20 mouse cellular contexts compared by ENCODE assay signal in the genomic region with DNA sequence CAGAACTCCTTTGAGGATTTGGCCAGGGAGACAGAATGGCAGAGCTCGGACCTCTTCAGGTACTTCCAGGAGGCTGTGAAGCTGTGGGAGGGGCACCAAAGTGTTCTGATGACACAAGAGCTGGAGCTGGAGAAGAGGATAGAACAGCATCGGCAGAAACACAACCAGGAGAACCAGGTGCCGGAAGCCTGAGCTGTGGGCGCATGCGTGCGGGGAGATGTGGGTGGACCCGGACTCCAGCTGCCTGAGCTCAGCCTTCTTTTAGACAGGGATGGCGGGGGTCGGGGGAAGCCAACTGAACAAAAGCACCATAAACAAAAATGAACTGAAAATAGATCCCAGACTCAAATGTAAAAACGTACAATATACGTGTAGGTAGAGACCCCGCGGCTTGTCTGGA. TPM values are rescaled to one million over a fixed set of nuclear protein-coding genes. Genes with fewer than 3 reads are reported as not detected.
DNase-seq lines count a peak whose midpoint lies in the region; ATAC-seq and TF ChIP-seq lines count a peak whose summit lies in the region.
"Had no signal": no experiment of that assay in that cellular context is flagged by ENCODE, and none has a peak within 500 bp of the region (broad histone marks: within the 10 kb centered on the region; RNA-seq: fewer than 3 reads in every experiment).

No protein-coding gene starts in this region.

- no peaks in the 10 kb centered on the region for H3K27me3 ChIP-seq in hindbrain, embryonic 12.5 days
- H3K27me3 ChIP-seq: kidney, embryonic 15.5 days; limb, embryonic 15.5 days; liver, embryonic 15.5 days; midbrain, embryonic 12.5 days; neural tube, embryonic 13.5 days had no signal

- H3K4me3 ChIP-seq in left cerebral cortex, adult 2 months = no peak overlapping the region
- H3K4me3 ChIP-seq in hindbrain, embryonic 12.5 days = no peak overlapping the region
- H3K4me3 ChIP-seq: kidney, embryonic 15.5 days; limb, embryonic 15.5 days; liver, embryonic 15.5 days; midbrain, embryonic 12.5 days; neural tube, embryonic 13.5 days had no signal

- ATAC-seq in frontal cortex, adult (ENCODE audit: low TSS enrichment) = peak; percentile 73; the same call in 1 of the 2 replicates
- ATAC-seq in monocyte, adult 5-6 weeks (replicated peaks; ENCODE audit: insufficient number of reproducible peaks, low FRiP score, low TSS enrichment, poor library complexity, severe bottlenecking) = no peak
- ATAC-seq in hindbrain, embryonic 12.5 days (ENCODE audit: low FRiP score) = no peak

- H3K4me2 ChIP-seq in hindbrain, embryonic 12.5 days (replicated peaks) = no peak overlapping the region
- H3K4me2 ChIP-seq: kidney, embryonic 15.5 days; limb, embryonic 15.5 days; liver, embryonic 15.5 days; midbrain, embryonic 12.5 days; neural tube, embryonic 13.5 days had no signal

- intact Hi-C loops in left cerebral cortex, postnatal 4 days (cut with DNase I) = no loop called here
- intact Hi-C loops in left cerebral cortex, adult 2 months (cut with DNase I) = no loop called here

- H3K36me3 ChIP-seq in hindbrain, embryonic 12.5 days = no peaks in the 10 kb centered on the region
- H3K36me3 ChIP-seq: kidney, embryonic 15.5 days; limb, embryonic 15.5 days; liver, embryonic 15.5 days; midbrain, embryonic 12.5 days; neural tube, embryonic 13.5 days had no signal

- DNase-seq in frontal cortex, postnatal 10 days (ENCODE audit: low spot score in 2 of 2) = no peak
- DNase-seq in left cerebral cortex, adult 18-20 months (ENCODE audit: low spot score in 2 of 2) = peak; percentile 47 to 70
- DNase-seq in left cerebral cortex, postnatal 4 days = no peak
- peak; percentile 42 to 53 for DNase-seq in left cerebral cortex, adult 2 months (ENCODE audit: extremely low spot score in 1 of 2, low spot score in 2 of 2)
- DNase-seq in right cerebral cortex, postnatal 25 days = peak; percentile 47
- DNase-seq: adrenal gland, adult 2 months; cerebellum, adult 8-10 months; gastrocnemius, postnatal 14 days; heart, postnatal 10 days; thymus, adult 18-20 months had no signal

- no peak overlapping the region for H3K9ac ChIP-seq in hindbrain, embryonic 12.5 days
- H3K9ac ChIP-seq: kidney, embryonic 15.5 days; limb, embryonic 15.5 days; liver, embryonic 15.5 days; midbrain, embryonic 12.5 days; neural tube, embryonic 13.5 days had no signal

- TF ChIP-seq CTCF in left cerebral cortex, adult 2 months (IDR thresholded peaks at IDR 0.05) = no peak

- no peak overlapping the region for H3K27ac ChIP-seq in left cerebral cortex, adult 2 months
- no peak overlapping the region for H3K27ac ChIP-seq in hindbrain, embryonic 12.5 days
- H3K27ac ChIP-seq: kidney, embryonic 15.5 days; limb, embryonic 15.5 days; liver, embryonic 15.5 days; midbrain, embryonic 12.5 days; neural tube, embryonic 13.5 days had no signal

- 92% methylated on average over 13 of the region's 13 CpGs for WGBS in hindbrain, embryonic 12.5 days

- no peaks in the 10 kb centered on the region for H3K9me3 ChIP-seq in hindbrain, embryonic 12.5 days (replicated peaks)
- H3K9me3 ChIP-seq: kidney, embryonic 15.5 days; limb, embryonic 15.5 days; liver, embryonic 15.5 days; midbrain, embryonic 12.5 days; neural tube, embryonic 13.5 days had no signal

- no peaks in the 10 kb centered on the region for H3K4me1 ChIP-seq in hindbrain, embryonic 12.5 days
- H3K4me1 ChIP-seq: kidney, embryonic 15.5 days; limb, embryonic 15.5 days; liver, embryonic 15.5 days; midbrain, embryonic 12.5 days; neural tube, embryonic 13.5 days had no signal

RNA-seq across cellular contexts. Expression of a gene that starts 19.2 kb away (rescaled TPM):
- under 1 TPM in 1 of 2 experiments, not detected in 1; 0.07 TPM for total RNA-seq in left cerebral cortex, adult 18-20 months (2021)
- total RNA-seq in left cerebral cortex, postnatal 4 days (2021) = under 1 TPM; 0.28 to 0.79 TPM
- under 1 TPM in 1 of 2 experiments, not detected in 1; 0.09 TPM for total RNA-seq in left cerebral cortex, adult 2 months (2021)
- 0.10 to 0.21 TPM in 2 of 3 replicates, not detected in the other for total RNA-seq in monocyte, adult 5-6 weeks (2017)
- 0.31 and 1.2 TPM in 2 replicates for polyA plus RNA-seq in hindbrain, embryonic 12.5 days (2016; fragmentation: Nextera tagmentation; extraction: Ambion mirVana)
- total RNA-seq: heart, postnatal 10 days had no signal
- polyA plus RNA-seq: adrenal gland, adult 2 months; large intestine, adult 2 months; midbrain, embryonic 12.5 days; spleen, adult 2 months had no signal

RNA-seq across cellular contexts. Expression of a gene that starts 55.9 kb away (rescaled TPM):
- 10 to 100 TPM; 33.6 to 34.1 TPM for total RNA-seq in left cerebral cortex, adult 18-20 months (2021)
- 10 to 100 TPM; 26.1 to 29.2 TPM for total RNA-seq in left cerebral cortex, postnatal 4 days (2021)
- 10 to 100 TPM; 26.5 to 31.5 TPM for total RNA-seq in left cerebral cortex, adult 2 months (2021)
- 34.6 to 58.1 TPM (median 48.0 TPM) in 3 replicates for total RNA-seq in monocyte, adult 5-6 weeks (2017)
- 17.6 and 20.4 TPM in 2 replicates for polyA plus RNA-seq in hindbrain, embryonic 12.5 days (2016; fragmentation: Nextera tagmentation; extraction: Ambion mirVana)

Comparison
In these comparisons a context has a peak if more than half of its experiments do, and no peak if none do; other contexts are left out.
1. DNase-seq: peak in left cerebral cortex, adult 18-20 months (2 of 2), left cerebral cortex, adult 2 months (2 of 2) and right cerebral cortex, postnatal 25 days (single experiment); none in frontal cortex, postnatal 10 days (0 of 2) and left cerebral cortex, postnatal 4 days (single experiment).